Mouse (Mus musculus): ENCODE measurements around the gene Aco2.

Gene Aco2

DNA sequence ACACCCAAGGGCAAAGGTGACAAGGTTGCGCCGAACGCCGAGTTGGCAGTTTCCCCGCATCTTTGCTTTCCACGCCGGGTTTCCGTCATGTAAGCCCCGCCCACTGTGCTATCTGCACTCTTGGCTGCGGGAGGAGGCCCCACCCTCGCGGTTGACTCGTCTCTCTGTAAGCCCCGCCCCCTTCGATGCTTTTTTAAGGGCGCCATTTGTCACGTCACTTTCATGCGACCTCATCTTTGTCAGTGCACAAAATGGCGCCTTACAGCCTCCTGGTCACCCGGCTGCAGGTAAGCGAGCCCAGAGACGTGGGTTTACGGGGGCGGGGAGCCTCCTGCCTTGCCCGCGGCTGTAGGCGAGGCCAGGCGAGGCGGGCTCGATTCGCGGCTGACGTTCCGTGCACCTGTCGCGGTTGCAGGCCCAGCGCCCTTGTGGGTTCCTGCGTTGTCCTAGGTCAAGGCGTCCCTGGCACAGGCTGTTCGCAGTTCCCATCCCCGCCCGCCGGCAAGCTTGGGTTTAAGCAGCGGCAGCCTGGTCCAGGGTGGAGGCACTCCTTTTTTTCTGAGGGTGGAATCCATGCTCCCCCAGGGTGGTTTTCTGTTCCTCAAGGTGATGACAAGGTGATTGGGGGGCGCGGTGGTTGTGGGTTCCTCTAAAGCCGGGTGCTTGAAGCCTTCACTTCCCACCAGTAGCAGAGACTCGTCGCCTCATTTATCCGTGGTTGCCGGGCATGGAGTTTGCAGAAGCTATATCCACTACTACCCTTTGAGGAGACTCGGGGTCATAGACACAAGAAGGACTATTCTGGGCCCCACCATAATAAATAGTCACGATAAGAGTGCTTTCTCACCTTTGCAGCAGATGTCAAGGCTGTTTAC is at the start of gene Aco2:
Aco2 (plus strand) TSS at position 48 of the 875 bp plus-strand sequence.
- peak; percentile 99 for DNase-seq (ENCODE audit: low spot score)

DNA sequence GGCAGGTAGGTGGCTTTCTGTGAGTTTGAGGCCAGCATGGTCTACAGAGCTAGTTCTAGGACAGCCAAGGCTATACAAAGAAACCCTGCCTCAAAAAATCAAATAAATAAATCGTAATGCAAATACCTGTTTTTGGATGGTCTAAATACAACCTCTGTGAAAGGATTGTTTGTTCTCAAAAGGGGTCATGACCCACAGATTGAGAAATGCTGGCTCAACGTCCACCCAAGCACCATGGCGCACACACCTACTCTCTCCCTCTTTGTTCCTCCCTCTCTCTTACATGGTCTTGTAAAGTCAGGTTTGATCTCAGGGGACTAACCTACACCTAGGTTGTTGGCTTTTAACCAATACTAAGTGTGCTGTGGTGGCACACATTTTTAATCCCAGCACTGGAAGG is 49.5 kb upstream of the Aco2 start:
- no peak for DNase-seq (ENCODE audit: low spot score)

DNA sequence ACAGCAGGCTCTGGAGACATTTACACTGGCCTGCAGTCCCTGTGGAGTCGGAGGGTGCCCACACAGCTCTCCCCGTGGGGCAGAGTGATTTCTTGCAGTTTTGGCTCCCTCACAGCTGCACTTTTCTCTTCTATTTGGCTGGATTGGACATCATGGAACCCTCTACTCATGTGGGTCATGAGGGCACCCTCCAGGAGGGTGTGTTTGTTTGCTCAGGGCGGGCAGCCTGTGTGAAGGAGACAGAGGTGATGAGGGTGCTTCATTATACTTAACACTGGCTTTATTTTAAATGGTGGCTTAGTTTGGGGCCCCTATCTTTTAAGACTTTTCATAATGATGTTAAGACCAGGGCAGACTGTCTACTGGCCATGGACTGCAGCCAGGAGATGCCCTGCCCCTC is 47.3 kb upstream of the Aco2 start:
- DNase-seq (ENCODE audit: low spot score) = no peak

DNA sequence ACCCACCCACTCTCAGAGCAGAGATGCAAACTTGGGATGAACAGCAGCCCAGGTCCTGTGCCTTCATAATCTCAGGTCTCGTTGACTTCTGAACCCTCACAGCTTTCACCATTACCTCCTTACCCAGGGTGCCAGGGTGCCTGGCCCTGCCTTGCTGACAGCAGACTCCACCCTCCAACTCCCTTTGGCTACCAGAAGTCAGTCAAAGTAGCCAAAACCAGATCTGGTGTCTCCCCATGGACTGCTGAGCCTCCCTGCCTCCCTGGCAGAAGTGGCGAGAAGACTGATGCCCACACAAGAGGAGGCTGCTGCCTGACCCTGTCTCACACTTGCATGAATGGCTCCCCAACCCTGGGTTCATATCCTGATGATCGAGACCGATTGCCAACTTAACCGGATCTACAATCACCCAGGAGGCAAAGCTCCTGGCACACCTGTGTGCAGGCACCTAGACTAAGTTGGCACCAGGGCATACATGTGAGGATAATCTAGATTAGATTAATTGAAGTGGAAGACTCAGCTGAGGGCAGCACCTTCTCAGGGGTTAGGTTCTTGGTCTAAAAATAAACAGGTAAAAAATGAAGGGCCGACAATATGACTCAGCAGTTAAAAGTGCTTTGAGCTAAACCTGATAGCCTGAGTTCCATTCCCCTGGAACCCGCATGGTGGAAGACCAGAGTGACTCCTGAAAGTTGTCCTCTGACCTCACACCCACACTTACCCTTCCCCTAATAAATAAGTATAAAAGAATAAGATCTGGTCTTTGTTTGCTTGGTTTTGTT is 43.5 kb upstream of the Aco2 start:
- no peak for DNase-seq (ENCODE audit: low spot score)

- no peak for DNase-seq (ENCODE audit: low spot score)
These were observed 42.9 kb upstream of the Aco2 start for GRCm38 (mm10) chr15:81829208-81829580.

- no peak for DNase-seq (ENCODE audit: low spot score)
These were observed 41.6 kb upstream of the Aco2 start for GRCm38 (mm10) chr15:81830530-81830929.

DNA sequence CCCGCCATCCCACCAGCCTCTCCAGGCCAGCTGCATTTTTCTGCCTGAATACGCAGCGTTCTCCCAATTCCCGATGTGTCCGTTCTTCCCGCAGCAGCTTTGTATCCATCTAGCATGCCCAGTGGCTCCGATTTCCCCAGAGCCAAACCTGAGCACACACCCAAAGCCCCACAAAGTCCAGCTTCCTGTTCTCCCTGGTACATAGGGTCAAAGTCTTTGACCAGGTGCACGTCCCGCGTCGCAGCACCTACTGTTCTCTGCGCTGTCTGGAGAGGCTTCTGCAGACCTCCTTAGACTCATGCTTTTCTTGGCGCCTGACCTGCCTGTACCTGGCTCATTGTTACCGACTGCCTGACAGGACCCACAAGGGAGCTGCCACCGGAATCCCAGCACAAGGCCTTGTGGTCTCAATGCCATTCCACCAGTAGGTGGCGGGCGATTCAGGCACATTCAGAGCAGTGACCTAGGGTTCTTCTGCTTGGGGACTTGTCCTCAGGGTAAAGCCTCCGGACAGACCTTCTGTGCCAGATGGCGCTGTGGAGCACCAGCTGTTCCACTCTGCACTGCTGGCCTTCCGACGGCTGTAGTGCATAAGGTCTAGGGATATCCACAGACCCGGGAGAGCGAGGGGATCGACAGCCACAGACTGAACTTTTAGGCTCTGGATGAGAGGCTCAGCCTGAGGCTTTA is 40.8 kb upstream of the Aco2 start:
- DNase-seq (ENCODE audit: low spot score) = peak; percentile 81

DNA sequence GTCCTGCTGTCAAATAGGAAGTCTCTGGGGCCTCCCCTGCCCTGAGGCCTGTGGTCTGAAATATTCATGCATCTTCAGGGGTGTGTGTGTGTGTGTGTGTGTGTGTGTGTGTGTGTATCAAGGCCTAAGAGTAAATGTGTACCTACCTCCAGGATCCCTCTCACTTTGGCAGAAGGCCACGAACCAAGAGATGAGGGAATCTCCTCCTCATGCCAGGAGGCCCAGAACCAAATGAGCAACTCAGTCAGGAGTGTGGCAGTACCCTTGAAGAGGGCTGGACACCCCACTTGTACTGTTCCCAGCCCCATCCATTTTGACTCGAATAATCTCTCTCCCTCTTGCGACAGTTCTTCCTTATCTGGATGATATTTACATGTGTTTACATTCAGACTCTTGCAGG is 39.9 kb upstream of the Aco2 start:
- no peak for DNase-seq (ENCODE audit: low spot score)

GRCm38 (mm10) chr15:81833481-81833880 is 38.6 kb upstream of the Aco2 start:
- DNase-seq (ENCODE audit: low spot score) = no peak

DNA sequence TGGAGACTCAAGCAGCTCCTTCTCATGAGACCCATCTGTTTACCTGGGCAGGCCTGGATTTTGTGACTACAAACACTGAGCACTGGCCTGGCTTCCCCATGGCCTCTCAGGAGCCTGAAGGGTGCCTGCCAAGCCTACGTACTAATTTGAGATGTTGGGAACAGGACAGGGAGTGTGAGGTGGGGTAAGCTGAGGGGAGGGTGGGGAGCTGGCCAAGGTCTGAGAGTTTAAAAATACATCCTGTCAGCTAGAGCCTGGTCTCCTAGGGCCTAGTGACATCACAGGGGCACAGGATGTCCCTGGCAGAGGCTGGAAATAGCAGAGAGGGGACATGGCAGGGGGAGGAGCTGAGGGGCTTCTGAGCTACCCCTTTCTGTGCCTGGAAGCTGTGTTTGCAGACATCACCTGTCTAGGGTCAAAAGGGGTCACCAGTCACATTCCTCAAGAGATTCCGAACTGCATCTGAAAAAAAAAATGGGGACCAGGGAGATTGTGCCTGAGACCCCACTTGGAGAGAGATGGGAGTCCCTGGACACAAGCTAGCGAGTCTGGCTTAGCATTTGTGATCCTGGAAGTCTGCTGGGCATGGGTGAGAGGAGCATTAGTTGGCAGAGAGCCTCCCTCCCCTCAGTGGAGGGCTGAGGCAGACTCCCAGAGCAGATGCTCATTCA is 37.8 kb upstream of the Aco2 start:
- no peak for DNase-seq (ENCODE audit: low spot score)

- DNase-seq (ENCODE audit: low spot score) = no peak
These were observed 36.9 kb upstream of the Aco2 start for GRCm38 (mm10) chr15:81835007-81835880.

GRCm38 (mm10) chr15:81836124-81836821 is 35.8 kb upstream of the Aco2 start:
- DNase-seq (ENCODE audit: low spot score) = peak; percentile 85

- DNase-seq (ENCODE audit: low spot score) = no peak
These were observed 34.9 kb upstream of the Aco2 start for GRCm38 (mm10) chr15:81836966-81837920.

DNA sequence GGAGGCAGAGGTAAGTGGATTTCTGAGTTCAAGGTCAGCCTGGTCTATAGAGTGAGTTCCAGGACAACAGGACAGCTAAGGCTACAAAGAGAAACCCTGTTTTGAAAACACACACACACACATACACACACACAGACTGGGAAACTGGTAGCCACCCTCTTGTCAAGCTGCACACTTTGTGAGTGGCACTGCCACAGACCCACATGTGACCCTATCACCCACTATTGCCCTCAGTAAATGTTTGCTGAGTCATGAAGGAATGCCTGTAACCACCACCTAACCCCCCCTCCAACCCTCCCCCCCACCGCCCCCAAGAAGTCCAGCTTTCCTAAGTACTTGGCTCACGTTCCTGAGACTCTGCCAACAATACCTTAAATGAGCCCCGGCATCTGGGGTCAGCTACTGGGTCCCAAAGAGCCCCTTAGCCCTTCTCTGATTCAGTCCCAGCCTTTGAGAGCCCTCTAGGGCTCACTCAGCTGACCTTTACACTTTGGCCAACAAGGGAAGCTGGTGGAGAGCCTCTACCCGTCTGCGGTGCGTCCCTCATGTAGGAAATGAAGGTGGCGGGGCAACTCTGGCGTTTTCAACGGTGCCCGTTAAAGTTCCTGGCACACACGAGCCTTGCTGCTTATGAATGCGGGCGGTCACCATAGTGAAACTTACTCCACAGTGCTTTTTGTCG is 33.4 kb upstream of the Aco2 start:
- DNase-seq (ENCODE audit: low spot score) = no peak

GRCm38 (mm10) chr15:81839634-81840033 is 32.5 kb upstream of the Aco2 start:
- peak; percentile 84 for DNase-seq (ENCODE audit: low spot score)

- DNase-seq (ENCODE audit: low spot score) = no peak
These were observed 31.8 kb upstream of the Aco2 start for GRCm38 (mm10) chr15:81840306-81840705.

DNA sequence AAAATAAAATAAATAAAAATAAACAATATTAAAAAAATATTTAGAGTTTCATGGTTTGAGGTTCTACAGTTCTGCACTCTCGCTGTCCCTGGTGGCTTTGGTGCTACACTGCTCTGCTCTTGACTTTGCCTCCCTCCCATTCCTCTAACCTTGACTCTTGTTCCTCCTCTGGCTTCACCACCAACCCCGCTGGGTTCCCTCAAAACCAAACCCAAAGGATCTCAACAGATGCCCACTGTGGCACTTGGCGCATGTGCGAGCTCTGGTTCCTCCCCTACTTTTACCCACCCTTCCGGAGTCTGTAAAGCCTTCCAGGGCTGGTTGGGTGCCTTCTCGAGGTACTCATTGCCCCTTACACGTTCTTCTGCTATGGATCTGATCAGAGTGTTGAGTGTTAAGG is 29.8 kb upstream of the Aco2 start:
- no peak for DNase-seq (ENCODE audit: low spot score)

GRCm38 (mm10) chr15:81845033-81845625 is 27.0 kb upstream of the Aco2 start:
- no peak for DNase-seq (ENCODE audit: low spot score)

All from testis, postnatal 14 days (tissue).